Mouse (Mus musculus): ENCODE results near the gene Rsrc1.

The Rsrc1 gene

GRCm38 (mm10) chr3:67372194-67372593 lies 391.0 kb downstream of the Rsrc1 start:
- DNase-seq (ENCODE audit: low read depth): no peak

GRCm38 (mm10) chr3:67372781-67373180 lies 391.6 kb downstream of the Rsrc1 start:
- no peak for DNase-seq (ENCODE audit: low read depth)

GRCm38 (mm10) chr3:67373872-67374271 lies 392.7 kb downstream of the Rsrc1 start, which contains the start of gene Mlf1:
Mlf1 (plus strand) TSS chr3:67374097.
- DNase-seq (ENCODE audit: low read depth): peak; percentile 88

- DNase-seq (ENCODE audit: low read depth): no peak
Observed at GRCm38 (mm10) chr3:67374360-67374778, 393.2 kb downstream of the Rsrc1 start.

GRCm38 (mm10) chr3:67375063-67375462 lies 393.9 kb downstream of the Rsrc1 start, which contains the start of gene Gm17402:
Gm17402 (minus strand) TSS chr3:67375163.
- no peak for DNase-seq (ENCODE audit: low read depth)

GRCm38 (mm10) chr3:67378215-67378614 lies 397.0 kb downstream of the Rsrc1 start:
- no peak for DNase-seq (ENCODE audit: low read depth)

Data from c-Kit-positive CD71-positive TER-119-negative erythroid progenitor cells, embryonic 14.5 days (primary cell).